9 mouse cellular contexts compared by ENCODE assay signal in the genomic region with DNA sequence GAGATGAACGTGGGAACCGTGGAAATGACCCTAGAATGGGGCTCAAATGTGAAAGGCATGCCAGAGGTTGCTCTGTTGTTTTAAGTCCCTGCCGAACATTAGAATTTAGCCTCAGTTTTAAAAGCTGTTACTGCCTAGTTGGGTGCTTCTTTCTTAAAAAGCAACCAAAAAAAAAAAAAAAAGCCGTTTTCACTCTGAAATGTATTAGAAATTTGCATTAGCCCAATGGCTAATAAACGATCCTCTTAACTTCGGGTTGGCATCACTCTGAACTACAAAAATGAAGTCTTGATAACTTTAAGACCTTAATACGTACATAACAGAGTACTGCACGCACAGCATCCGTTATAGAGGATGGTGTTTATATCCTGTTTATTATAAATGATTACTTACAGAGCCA. TPM values are rescaled to one million over a fixed set of nuclear protein-coding genes. Genes with fewer than 3 reads are reported as not detected.
DNase-seq lines count a peak whose midpoint lies in the region; ATAC-seq lines count a peak whose summit lies in the region.
"Had no signal": no experiment of that assay in that cellular context is flagged by ENCODE, and none has a peak within 500 bp of the region (broad histone marks: within the 10 kb centered on the region; RNA-seq: fewer than 3 reads in every experiment).

No protein-coding gene starts in this region.

- no peaks in the 10 kb centered on the region for H3K36me3 ChIP-seq in heart, embryonic 10.5 days
- no peaks in the 10 kb centered on the region for H3K36me3 ChIP-seq in forebrain, embryonic 14.5 days (ENCODE audit: control insufficient read depth, insufficient read depth, low read length)
- H3K36me3 ChIP-seq in liver, embryonic 16.5 days (ENCODE audit: control insufficient read depth, insufficient read depth): no peaks in the 10 kb centered on the region

- no peaks in the 10 kb centered on the region for H3K27me3 ChIP-seq in heart, embryonic 10.5 days (ENCODE audit: insufficient read depth, poor library complexity, severe bottlenecking)
- H3K27me3 ChIP-seq in forebrain, embryonic 14.5 days (replicated peaks; ENCODE audit: control insufficient read depth, insufficient read depth, low read length): no peaks in the 10 kb centered on the region
- no peaks in the 10 kb centered on the region for H3K27me3 ChIP-seq in liver, embryonic 16.5 days (ENCODE audit: control insufficient read depth, insufficient read depth, low read depth, low read length)

- H3K4me3 ChIP-seq in heart, embryonic 10.5 days: peak overlapping the region; percentile 99
- H3K4me3 ChIP-seq in forebrain, embryonic 14.5 days (ENCODE audit: low read depth, low read length): peak overlapping the region; percentile 95
- peak overlapping the region; percentile 99 for H3K4me3 ChIP-seq in liver, embryonic 16.5 days (ENCODE audit: low read depth, low read length)

- 14% methylated on average over 9 of the region's 9 CpGs for WGBS in heart, embryonic 10.5 days
- WGBS in forebrain, embryonic 14.5 days: 7% methylated on average over 9 of the region's 9 CpGs
- WGBS in liver, embryonic 16.5 days (ENCODE audit: insufficient replicate concordance): 9% methylated on average over 9 of the region's 9 CpGs

- peak overlapping the region; percentile 100 for H3K27ac ChIP-seq in heart, embryonic 10.5 days
- H3K27ac ChIP-seq in forebrain, embryonic 14.5 days (ENCODE audit: low read depth, low read length): peak overlapping the region; percentile 100
- H3K27ac ChIP-seq in liver, embryonic 16.5 days (ENCODE audit: low read length): peak overlapping the region; percentile 99

- peak overlapping the region; percentile 82 for H3K4me2 ChIP-seq in forebrain, embryonic 14.5 days (ENCODE audit: low read length)
- H3K4me2 ChIP-seq in liver, embryonic 16.5 days (ENCODE audit: low read depth, low read length): peak overlapping the region; percentile 100

- H3K9me3 ChIP-seq in heart, embryonic 10.5 days: no peaks in the 10 kb centered on the region
- H3K9me3 ChIP-seq in forebrain, embryonic 14.5 days (replicated peaks; ENCODE audit: control insufficient read depth, low read length): no peaks in the 10 kb centered on the region
- no peaks in the 10 kb centered on the region for H3K9me3 ChIP-seq in liver, embryonic 16.5 days (replicated peaks; ENCODE audit: control insufficient read depth, low read length)

- peak overlapping the region; percentile 95 for H3K9ac ChIP-seq in forebrain, embryonic 14.5 days (ENCODE audit: low read length)
- H3K9ac ChIP-seq in liver, embryonic 16.5 days (ENCODE audit: low read depth, low read length): peak overlapping the region; percentile 90

- no peak for ATAC-seq in forebrain, embryonic 14.5 days
- ATAC-seq in liver, embryonic 16.5 days (ENCODE audit: low read depth): no peak

- no peak for DNase-seq in heart, embryonic 10.5 days (ENCODE audit: low spot score)
- no peak for DNase-seq in heart, postnatal 4 days
- peak; percentile 18 for DNase-seq in CD4-positive helper T cell, adult 2 months (ENCODE audit: low read depth, low spot score)
- peak; percentile 15 for DNase-seq in forebrain, embryonic 14.5 days (ENCODE audit: low spot score)
- no peak for DNase-seq in right cerebral cortex, postnatal 14 days
- DNase-seq in adrenal gland, postnatal 10 days: no peak
- no peak for DNase-seq in testis, postnatal 14 days (ENCODE audit: low spot score)
- DNase-seq: right cerebral cortex, postnatal 25 days had no signal

- H3K4me1 ChIP-seq in heart, embryonic 10.5 days: peaks cover 3% of the 10 kb centered on the region
- H3K4me1 ChIP-seq in forebrain, embryonic 14.5 days (ENCODE audit: control insufficient read depth, insufficient read depth, low read length): peaks cover 5% of the 10 kb centered on the region; the same call in 1 of the 2 replicates
- H3K4me1 ChIP-seq in liver, embryonic 16.5 days (ENCODE audit: control insufficient read depth, low read depth, low read length): peaks cover 17% of the 10 kb centered on the region

RNA-seq across cellular contexts. Expression of gene Elf2, which starts 1.7 kb away (rescaled TPM):
- 40.1 and 43.5 TPM in 2 replicates for polyA plus RNA-seq in heart, embryonic 10.5 days (2016; fragmentation: Nextera tagmentation; extraction: Ambion mirVana)
- 10 to 100 TPM; 89.9 to 99.9 TPM for total RNA-seq in heart, postnatal 4 days (2021)
- polyA plus RNA-seq in forebrain, embryonic 14.5 days (2014; fragmentation: Nextera tagmentation; extraction: Ambion mirVana): 37.2 and 49.9 TPM in 2 replicates
- polyA plus RNA-seq in liver, embryonic 16.5 days (2015; fragmentation: Nextera tagmentation; extraction: Ambion mirVana): 19.0 and 20.0 TPM in 2 replicates
- 10 to 100 TPM; 84.3 to 94.5 TPM for total RNA-seq in adrenal gland, postnatal 10 days (2021)

RNA-seq across cellular contexts. Expression of gene Mgarp, which starts 54.4 kb away (rescaled TPM):
- polyA plus RNA-seq in heart, embryonic 10.5 days (2016; fragmentation: Nextera tagmentation; extraction: Ambion mirVana): 20.6 and 21.1 TPM in 2 replicates
- total RNA-seq in heart, postnatal 4 days (2021): under 1 TPM; 0.45 to 0.95 TPM
- polyA plus RNA-seq in forebrain, embryonic 14.5 days (2014; fragmentation: Nextera tagmentation; extraction: Ambion mirVana): 0.56 and 0.77 TPM in 2 replicates
- 3.0 TPM in 2 replicates for polyA plus RNA-seq in liver, embryonic 16.5 days (2015; fragmentation: Nextera tagmentation; extraction: Ambion mirVana)
- 100 to 1,000 TPM; 235 to 238 TPM for total RNA-seq in adrenal gland, postnatal 10 days (2021)

Comparison
In these comparisons a context has a peak if more than half of its experiments do, and no peak if none do; other contexts are left out.
1. DNase-seq: peak in CD4-positive helper T cell, adult 2 months (single experiment) and forebrain, embryonic 14.5 days (single experiment); none in heart, embryonic 10.5 days (single experiment), heart, postnatal 4 days (single experiment), right cerebral cortex, postnatal 14 days (single experiment), adrenal gland, postnatal 10 days (single experiment) and testis, postnatal 14 days (single experiment).
2. Peak in every context shown above with its lines, with median percentiles within 50 percentile points of each other: H3K27ac ChIP-seq and H3K4me3 ChIP-seq.